Mouse (Mus musculus) CD4-positive, CD25-positive, alpha-beta regulatory T cell, adult 2 months (primary cell): Measurements from ENCODE around the gene Rdx.

Experiments
- DNase-seq: peaks from one replicate; pipeline ENCODE4 v3.0.0-alpha.2; 2012; ENCODE audit warnings: low read depth, low spot score

Rdx gene

GRCm38 (mm10) chr9:52047129-52047820, at the start of gene Rdx:
Gene Rdx (plus strand): TSS chr9:52047173.
- DNase-seq, result peak; percentile 24

DNA sequence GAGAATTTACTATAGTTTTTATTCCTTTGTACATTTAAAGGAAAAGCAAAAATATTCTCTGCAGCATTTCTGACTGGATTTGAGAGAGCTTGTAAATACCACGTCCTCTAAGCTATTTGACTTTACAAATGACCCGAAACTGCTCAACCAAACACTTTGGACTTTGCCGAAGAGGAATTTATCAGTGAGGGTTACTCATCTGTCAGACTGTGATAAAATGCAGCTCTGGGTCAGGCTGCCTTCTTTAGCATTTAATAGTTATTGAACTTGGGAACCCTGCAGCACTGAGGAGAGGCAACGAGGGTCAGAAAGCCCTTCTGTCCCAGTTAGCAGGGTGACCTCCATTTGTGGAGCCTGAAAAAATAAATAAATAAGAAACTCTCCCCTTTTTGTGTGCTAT, 43.5 kb upstream of the Rdx start:
- DNase-seq, result no peak

GRCm38 (mm10) chr9:52007341-52007740, 39.6 kb upstream of the Rdx start:
- no peak for DNase-seq

DNA sequence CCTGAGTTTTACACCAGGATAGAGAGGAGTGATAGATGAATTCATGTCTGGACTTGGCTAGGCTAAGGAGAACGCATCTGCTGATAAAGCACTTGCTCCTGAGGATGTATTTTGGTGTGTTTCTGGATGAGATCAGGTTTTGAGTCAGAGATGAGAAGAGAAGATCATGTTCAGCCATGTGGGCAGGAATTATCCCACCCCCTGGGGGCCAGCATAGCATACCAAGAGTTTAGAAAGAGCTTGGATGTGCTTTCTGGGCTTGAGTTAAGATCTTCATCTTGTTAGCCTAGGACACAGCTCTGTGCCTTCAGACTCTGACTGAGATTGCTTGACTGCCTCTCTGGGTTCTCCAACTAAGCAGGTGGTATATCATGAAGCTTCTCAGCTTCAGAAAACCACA, 38.5 kb upstream of the Rdx start:
- DNase-seq, result no peak

DNA sequence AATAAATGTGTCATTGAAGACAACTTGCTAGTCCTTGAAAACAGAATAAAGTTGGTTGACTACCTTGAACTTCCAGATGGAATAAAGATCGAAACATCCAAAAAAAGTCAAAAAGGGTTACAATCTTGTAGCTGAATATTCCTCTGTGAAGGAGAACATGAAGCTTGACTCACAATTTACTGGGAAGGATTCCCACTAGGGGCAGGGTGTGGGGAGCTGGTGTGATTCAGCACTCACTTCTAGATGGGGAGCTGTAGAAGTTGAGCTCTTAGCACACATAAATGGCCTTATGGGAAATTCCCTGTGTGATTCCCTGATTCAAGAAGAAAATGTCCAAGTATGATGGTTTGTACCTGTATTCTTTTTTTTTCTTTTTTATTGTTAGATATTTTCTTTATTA, 34.7 kb upstream of the Rdx start:
- no peak for DNase-seq

DNA sequence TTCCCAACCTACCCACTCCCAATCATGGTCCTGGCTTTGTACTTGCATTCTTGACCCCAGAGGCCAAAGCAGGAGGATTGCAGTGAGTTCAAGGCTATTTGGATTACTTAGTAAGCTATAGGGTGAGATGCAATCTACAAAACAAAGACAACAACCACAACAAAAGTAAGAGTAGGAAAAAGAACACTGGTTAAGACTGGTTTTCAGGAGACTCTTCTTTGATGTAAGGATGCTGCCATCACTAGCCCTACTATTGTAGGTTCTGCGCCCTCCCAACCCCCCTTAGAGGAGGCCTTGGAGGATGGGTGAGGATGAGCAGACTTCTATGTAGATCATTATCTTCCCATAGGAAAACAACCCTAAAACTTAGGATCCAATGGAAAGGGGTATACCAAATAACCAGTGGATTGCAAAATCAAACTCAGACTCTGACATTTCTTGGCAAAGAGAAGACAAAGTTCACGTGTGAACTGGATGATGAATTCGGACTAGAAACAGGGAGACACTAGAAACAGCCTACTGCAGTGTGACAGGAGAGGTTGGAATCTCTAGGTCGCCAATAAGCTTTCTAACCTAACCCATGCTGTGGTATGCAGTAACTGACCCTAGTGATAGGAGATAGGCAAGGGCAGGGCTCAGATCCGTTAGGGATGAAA, 34.1 kb upstream of the Rdx start:
- no peak for DNase-seq

DNA sequence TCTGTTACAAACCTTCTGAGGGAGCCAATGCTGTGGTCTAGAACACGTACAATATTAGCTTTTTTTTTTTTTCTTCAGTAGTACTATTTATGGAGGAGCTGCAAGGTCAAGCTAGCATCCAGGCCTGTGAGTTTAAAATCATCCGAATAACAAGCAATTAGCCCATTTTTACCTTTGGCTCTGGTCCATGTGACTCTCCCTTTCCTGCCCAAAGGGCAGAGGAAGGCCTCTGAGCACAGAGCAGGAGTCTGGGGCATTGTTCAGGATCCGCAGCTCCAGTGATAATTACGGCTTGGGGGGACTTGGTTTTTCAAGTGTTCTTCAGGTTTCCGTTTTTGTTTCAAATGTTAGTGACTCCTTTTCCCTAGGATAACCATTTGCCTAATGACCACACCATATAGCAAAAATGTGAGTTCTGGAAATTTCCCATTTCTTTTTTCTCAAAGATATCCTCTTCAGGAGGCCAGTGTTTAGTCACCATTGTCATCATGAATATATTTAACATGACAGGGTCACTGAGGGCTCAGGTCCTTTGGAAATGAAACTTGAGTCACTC, 33.0 kb upstream of the Rdx start:
- no peak for DNase-seq

GRCm38 (mm10) chr9:52017091-52017490, 29.9 kb upstream of the Rdx start:
- DNase-seq, result no peak

GRCm38 (mm10) chr9:52017824-52018223, 29.1 kb upstream of the Rdx start:
- no peak for DNase-seq

DNA sequence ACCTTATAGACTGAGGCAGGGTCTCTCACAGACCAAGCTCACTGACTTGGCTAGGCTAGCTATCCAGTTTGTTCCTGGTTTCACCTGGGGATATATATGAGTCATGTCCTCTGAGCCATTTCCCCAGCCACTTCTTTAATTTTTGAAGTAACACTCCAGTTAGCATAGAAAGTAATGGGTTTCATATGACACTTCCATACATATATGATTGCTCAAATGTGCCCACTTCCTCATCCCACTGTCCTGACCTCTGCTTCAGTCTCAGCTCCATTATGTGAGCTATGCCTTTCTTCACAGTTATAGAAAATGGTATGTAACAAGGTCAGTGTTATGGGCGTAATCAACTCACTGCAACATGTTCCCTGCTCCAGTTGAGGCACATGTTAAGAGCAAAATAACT, 28.5 kb upstream of the Rdx start:
- DNase-seq, result no peak

DNA sequence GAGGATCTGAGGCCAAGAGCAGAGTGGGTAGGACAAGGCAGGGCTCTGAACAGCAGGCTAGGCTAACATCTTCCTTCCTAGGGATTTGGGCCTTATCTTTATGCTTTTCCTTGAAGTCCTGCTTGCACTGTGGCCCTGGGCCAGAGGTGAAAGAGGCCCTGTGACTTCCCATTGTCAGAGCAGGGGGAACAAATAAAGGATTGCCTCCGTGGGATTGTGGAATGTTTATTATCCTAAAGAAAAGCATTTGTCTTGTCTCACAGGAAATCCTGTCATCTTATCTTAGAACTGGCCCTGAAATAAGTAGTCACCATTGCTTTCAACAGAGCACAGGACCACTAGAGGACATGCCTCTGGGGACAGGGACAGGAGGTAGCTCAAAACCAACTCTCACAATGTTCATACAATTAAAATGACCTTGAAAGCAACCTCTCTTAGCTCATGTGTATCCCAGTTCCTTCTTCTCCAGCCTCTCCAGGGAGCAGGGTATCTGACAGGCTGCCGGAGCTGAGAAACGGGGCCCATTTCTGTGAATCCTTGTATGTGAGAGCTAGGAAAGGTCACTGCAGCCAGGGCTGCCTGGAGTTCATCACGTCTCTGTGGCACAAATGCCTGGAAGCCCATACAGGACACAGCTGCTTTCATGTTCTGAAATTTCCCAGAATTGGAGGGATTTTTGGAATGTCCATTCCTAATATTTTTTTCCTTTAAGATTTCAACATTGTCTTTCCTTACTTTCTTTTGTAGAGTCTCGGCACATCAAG, 19.5 kb upstream of the Rdx start:
- DNase-seq, result no peak

- DNase-seq, result no peak
Observed at GRCm38 (mm10) chr9:52028521-52029405, 18.2 kb upstream of the Rdx start.

DNA sequence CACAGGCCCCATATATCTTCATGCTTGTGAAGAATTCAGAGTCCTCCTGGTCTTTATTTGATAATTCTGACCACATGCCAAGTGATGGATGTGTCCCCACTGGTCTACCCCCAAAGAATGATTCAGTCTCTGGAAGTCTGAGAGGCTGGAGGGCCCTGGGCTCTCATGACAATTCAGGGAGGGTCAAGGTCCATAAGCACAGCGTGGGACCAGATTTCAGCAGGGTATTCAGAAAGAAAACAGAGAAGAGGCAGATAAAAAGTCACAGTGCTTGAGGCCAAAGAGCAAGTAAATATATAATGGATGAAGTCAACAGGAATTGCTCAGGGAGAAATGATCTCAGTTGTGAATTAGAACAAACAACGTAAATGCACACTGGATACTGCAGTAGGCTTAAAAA, 15.5 kb upstream of the Rdx start:
- no peak for DNase-seq

GRCm38 (mm10) chr9:52037493-52037892, 9.5 kb upstream of the Rdx start:
- no peak for DNase-seq

GRCm38 (mm10) chr9:52041657-52042056, 5.3 kb upstream of the Rdx start:
- no peak for DNase-seq

DNA sequence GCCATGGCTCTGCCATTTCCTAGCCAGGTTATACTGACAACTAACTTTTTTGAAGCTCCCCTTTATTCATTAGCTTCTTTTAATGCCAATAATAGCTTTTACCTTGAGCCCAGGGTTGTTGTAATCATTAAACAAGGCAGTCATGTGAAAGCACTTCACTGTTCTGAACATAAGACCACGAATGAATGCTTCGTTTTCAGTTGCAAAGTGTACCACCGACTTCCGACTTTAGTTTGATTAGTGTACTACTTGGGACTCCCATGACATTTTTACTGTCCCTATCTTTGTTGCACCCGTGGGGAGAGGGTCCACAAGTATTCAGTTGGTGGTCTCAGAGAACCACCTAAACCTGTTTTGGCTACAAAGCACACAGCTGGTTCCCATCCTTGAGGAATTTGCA, 287 bp upstream of the Rdx start:
- DNase-seq, result no peak

DNA sequence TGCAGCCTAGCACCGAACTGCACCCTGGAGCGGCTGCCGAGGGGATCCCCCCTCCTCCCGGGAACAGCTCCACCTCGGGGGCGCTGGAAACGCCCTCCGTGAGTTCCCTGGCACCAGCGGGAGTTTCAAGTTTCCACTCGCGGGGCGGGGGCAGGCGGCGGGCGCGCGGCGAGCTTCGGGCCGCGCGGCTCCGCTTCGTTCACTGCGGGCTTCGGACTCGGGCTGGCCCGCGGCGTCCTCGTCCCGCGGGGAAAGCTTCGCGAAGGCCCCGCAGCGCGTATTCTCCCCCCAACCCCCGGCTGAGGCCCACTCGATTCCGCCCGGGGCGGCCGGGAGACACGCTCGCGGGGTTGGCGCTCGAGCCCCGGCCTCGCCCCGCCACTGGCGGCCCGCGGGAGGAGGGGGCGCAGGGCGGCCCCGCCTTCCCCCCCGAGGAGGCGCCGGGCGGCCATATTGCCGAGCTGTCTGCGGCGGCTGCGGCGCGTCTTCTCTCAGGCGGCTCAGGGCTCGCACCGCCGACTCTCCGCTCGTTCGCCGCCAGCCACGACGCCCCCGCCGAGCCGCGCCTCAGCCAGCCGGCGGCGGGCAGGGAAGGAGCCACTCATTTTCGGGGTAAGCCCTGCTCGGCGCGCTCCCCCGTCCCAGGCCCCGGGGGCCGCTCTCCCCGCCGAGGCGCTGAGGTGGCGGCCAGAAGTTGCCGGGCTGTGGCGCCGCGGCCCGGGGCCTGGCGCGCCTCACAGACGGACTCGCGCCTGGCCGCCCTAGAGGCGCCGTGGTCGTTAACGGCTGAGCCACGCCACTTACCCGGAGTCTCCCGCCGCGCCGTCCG, 1.1 kb downstream of the Rdx start:
- peak; percentile 89 for DNase-seq

DNA sequence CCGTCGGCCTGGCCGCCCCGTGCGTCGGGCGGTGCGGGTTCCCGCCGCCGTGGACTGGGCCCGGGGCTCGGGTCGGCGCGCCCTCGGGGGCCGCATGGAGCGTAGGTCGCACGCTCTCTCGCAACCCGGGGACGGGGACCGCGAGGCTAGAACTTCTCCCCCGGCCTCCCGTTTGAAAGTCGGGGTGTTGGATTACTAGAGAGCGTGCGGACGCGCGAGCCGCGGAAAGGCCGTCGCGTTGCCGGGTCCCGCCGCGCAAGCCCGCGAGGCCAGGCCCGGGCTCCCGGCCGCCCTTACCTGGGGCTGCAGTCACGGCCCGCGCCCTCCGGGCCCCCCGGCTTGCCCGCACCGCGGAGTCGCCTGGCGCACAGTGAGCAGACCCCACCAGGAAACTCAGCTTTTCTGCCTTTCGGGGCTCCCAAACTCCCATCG, 1.7 kb downstream of the Rdx start:
- DNase-seq, result peak; percentile 58

GRCm38 (mm10) chr9:52049605-52050004, 2.6 kb downstream of the Rdx start:
- peak; percentile 28 for DNase-seq

GRCm38 (mm10) chr9:52050361-52050760, 3.4 kb downstream of the Rdx start:
- no peak for DNase-seq

DNA sequence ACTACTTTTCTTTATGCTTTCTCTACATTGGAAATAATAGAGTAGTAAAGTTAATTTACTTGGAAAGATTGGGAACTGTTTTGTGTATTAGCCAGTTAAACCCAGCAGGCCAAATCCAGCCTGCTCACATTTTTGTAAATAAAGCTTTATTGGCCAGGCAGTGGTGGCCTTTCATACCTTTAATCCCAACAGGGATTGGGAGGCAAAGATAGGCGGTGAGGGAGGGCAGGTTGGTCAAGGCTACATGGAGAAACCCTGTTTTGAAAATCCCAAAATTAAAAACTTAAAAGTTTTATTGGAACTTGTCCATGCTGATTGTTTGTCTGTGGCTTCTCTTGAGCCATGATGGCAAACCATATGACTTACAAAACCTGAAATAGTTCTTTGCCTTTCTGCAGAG, 5.2 kb downstream of the Rdx start:
- DNase-seq, result no peak
